Mouse (Mus musculus) fat pad, adult 2 months (tissue): ENCODE measurements around the gene Zbtb22.

Source experiments
- DNase-seq: peaks from one replicate; pipeline ENCODE4 v3.0.0-alpha.2; 2011; ENCODE audit warnings: low read depth, low spot score; ENCODE audit errors: extremely low read depth

Zbtb22 gene

DNA sequence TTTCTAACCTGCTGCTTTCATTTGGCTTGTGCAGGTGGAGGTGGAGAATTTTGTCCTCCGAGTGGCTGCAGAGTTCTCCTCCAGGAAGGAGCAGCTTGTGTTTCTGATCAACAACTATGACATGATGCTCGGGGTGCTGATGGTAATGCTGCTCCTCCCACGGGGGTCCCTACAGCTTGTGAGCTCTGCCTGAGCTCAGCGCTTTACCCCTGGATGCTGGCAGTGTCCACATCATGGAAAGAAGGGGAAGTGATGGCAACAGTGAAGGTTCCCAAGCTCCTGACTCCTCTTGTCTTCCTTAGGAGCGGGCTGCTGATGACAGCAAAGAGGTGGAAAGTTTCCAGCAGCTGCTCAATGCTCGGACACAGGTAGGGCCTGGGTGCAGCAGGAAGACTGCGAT lies 47.2 kb downstream of the Zbtb22 start:
- no peak for DNase-seq

DNA sequence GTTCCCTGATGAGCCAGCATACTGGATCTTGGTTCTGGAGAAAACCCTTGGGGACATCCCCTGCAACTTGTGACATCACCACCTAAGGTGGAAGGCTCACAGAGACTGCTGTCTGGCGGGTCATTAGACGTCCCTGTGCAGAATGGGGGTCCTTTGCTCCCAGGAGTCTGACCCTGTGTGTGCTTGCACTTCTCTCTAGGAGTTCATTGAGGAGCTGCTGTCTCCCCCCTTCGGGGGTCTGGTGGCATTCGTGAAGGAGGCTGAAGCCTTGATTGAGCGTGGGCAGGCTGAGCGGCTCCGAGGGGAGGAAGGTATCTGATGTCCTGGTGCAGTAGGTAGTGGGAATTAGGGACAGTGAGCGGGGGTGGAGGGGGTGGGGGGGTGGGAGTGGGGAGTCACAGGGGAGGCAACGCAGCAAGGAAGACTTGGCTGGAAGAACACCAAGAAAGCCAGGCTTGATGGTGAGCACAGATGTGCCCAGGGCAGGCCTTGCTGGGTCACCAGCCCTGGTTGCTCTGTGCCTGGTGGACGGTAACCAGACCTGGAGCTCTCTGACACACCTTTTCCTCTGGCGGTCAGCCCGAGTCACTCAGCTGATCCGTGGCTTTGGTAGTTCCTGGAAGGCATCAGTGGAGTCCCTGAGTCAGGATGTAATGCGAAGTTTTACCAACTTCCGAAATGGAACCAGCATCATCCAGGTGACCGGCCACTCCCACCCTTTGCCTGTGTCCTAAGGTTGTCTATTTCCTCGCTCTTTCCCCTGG lies 49.6 kb downstream of the Zbtb22 start:
- no peak for DNase-seq

DNA sequence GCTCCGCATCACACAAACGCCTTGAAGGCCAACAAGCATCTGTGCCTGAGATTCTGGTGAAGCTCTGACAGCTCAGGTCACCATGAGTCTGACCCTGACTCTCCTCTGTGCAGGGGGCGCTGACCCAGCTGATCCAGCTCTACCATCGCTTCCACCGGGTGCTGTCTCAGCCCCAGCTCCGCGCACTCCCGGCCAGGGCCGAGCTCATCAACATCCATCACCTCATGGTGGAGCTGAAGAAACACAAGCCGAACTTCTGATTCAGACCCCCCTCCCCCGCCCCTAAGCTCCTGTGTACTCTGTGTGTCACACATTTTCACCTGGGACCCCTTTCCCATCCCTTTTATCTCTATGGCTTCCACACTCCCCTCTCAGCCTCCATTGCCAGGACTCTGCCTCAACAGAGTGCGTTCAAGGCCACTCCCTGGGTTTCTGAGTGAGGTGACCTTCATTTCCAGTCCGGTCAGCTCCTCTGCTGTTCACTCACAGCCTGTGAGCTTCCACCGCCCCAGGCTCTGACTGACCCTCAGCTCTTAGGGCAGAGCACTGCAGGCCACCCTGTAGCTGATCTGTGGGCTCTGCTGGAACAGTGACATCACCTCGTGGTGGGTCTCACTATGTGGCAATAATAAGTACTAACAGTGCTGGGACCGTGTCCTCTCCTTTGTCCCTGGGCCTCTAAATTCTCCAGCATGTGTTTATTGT lies 50.3 kb downstream of the Zbtb22 start:
- no peak for DNase-seq

DNA sequence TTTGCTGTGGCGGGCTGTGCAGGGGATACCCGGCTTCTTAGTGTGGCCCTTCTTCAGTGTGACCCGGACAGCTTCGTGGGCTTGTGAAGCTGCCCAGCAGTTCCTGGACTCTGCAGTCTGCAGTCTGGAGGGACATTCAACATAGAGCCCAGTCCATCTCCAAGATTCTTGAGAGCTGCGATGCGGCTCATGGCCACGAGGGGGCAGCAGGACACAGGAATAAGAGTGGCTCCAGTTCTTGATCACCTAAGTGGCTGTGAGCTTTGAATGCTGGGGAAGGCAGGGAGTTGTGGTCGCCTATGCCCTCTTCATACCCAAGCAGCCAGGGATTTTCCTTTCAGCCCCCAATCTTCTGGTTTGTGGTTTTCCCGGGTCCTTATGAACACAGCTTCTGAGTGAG lies 52.8 kb downstream of the Zbtb22 start:
- no peak for DNase-seq
